Mouse (Mus musculus) brain, embryonic 14.5 days (tissue): ENCODE measurements around the gene Msh5.

ENCODE experiments used
- CTCF ChIP-seq: fragments of 200-500 bp; IDR thresholded peaks from 2 replicates; pipeline ENCODE4 v1.5.1; 2012; ENCODE audit warnings: inconsistent platforms, mild to moderate bottlenecking, moderate library complexity, borderline replicate concordance; ENCODE audit not compliant: insufficient read depth, insufficient read length; ENCODE audit errors: extremely low read depth
- POLR2A ChIP-seq: fragments of 200-500 bp; IDR thresholded peaks from 2 replicates; pipeline ENCODE4 v1.6.1; 2012; ENCODE audit warnings: mild to moderate bottlenecking, inconsistent platforms, borderline replicate concordance; ENCODE audit not compliant: poor library complexity, insufficient read depth, insufficient read length, severe bottlenecking; ENCODE audit errors: extremely low read depth

- TF ChIP-seq POLR2A = no peak
- no peak for TF ChIP-seq CTCF
These were observed 18.7 kb upstream of the Msh5 start, which contains the start of gene Ly6g6c for GRCm38 (mm10) chr17:35064951-35065947.
